Mouse (Mus musculus): ENCODE measurements around the gene Aldh1l1.

The Aldh1l1 gene

DNA sequence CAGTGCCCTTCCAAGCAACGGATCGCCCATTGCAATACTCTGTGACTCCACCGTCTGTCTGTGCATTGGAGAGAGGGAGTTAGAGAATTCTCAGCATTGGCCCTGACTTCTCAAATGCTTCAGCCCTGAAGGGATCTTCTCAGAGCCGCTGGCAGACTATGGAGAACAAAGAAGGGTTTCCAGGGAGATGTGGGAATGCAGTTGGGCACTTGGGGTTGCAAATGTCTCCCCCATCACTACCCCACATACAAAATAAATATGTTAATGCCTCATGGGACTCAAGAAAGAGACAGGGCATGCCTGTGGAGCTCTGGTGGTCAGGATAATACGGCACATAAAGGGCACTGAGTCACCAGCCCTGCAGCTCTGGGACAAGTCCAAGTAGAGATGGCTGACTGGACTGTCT lies 55.1 kb downstream of the Aldh1l1 start:
- in situ Hi-C loops (cut with MboI; ENCODE audit: low sequenced_read_pairs) = loop anchor here (25.0 kb wide), 1 partner anchor 854 kb away; no protein-coding TSS in a partner anchor

DNA sequence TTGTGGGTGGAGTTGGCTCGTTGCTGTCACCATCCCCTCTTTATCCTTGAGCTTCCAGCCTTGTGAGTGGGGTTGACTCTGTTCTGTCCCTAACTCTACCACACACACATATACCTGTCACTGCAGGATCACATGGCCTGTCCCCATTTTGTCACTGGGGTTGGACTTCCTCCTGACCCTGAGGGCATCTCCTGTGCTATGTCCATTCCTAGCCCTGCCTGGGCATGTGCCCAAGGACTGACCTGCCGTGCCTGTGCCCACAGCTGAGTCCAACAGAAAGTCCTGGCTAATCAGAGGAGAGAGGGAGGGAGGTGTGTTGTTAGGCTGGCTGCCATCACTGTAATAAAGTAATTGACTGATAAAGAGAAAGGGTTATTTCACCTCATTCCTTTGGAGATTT lies 58.2 kb downstream of the Aldh1l1 start:
- in situ Hi-C loops (cut with MboI; ENCODE audit: low sequenced_read_pairs) = loop anchor here (25.0 kb wide), 1 partner anchor 857 kb away; no protein-coding TSS in a partner anchor

DNA sequence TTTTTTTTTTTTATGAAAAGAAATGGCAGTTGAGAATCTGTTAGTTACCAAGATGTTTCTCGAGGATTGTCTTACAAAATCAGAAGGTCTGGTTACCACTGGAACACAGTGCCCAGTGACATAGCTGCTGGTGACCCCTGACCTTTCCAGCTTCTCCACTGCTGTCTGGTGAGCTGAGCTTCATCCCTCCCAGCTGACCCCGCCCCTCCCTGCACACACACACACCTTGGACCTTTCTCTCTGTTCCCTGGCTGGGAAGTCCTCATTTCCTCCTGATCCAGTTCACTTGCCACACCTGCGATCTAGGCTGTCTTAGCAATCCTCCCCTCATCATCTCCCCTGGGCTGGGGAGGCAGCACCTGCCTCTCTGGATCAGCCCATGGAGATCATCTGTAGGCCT lies 60.0 kb downstream of the Aldh1l1 start:
- in situ Hi-C loops (cut with MboI; ENCODE audit: low sequenced_read_pairs) = loop anchor here (25.0 kb wide), 1 partner anchor 859 kb away; no protein-coding TSS in a partner anchor

DNA sequence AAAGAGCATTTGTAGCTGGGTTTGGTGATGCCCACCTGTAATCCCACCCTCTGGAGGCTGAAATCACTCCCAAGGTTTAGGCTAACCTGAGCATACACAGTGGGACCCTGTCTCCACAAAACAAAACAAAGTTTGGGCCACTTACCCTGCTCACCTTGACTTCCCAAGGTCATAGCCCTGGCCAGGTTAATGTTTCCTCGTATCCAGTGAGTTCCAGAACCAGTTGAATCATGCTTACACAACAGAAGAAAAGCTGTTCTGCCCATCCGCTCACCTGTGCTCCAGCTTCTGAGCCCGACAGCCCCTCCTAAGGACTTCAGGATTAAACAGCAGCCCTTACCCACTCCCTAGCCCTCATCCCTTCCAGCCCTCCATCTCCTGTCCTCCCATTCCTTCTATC lies 60.8 kb downstream of the Aldh1l1 start:
- in situ Hi-C loops (cut with MboI; ENCODE audit: low sequenced_read_pairs) = loop anchor here (25.0 kb wide), 1 partner anchor 860 kb away; no protein-coding TSS in a partner anchor

DNA sequence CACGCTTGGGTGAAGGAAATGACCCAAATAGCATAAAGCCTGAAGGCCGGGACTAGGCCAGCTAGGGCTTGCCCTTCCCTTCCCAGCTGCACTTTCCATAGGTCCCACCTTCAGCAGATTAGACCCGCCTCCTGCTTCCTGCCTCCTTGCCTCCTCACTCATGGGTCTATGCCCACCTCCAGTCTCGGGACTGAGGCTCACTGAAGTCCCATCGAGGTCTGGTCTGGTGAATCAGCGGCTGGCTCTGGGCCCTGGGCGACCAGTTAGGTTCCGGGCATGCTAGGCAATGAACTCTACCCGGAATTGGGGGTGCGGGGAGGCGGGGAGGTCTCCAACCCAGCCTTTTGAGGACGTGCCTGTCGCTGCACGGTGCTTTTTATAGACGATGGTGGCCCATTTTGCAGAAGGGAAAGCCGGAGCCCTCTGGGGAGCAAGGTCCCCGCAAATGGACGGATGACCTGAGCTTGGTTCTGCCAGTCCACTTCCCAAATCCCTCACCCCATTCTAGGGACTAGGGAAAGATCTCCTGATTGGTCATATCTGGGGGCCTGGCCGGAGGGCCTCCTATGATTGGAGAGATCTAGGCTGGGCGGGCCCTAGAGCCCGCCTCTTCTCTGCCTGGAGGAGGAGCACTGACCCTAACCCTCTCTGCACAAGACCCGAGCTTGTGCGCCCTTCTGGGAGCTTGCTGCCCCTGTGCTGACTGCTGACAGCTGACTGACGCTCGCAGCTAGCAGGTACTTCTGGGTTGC lies 64.1 kb downstream of the Aldh1l1 start:
- in situ Hi-C loops (cut with MboI; ENCODE audit: low sequenced_read_pairs) = no loop called here

DNA sequence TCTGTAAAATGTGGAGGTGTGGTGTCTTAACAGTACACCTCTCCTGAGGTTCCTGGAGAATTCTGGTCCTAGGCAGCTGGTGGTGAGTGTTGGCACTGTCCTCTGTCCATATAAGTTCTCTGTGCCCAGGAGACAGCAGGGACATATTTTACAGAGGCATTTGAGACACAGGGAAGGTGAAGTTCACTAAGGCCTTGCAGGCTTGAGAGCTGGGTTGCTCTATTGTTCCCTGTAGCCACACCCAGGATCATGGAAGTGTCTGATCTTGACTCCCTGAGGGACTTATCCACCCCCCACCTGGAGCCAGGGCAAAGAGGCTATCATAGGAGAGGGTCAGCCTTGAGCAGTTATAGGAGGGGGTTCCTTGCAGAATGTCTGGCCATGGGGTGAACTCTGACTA lies 65.0 kb downstream of the Aldh1l1 start:
- in situ Hi-C loops (cut with MboI; ENCODE audit: low sequenced_read_pairs) = no loop called here

DNA sequence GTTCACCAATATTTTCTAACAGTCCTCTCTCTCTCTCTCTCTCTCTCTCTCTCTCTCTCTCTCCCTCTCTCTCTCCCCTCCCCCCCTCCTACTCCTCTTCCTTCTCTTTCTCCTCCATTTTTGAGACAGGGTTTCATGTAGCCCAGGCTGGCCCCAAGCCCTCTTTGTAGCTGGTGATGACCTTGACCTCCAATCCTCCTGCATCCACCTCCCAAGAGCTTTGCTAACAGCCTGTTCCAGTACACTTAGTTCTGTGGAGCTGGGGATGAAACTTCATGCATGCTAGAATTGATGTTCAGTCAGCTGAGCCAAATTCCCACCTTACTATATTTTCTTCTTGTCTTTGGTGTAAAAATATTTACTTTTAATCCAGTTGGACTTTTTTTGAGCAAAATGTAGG lies 67.0 kb downstream of the Aldh1l1 start:
- in situ Hi-C loops (cut with MboI; ENCODE audit: low sequenced_read_pairs) = no loop called here

DNA sequence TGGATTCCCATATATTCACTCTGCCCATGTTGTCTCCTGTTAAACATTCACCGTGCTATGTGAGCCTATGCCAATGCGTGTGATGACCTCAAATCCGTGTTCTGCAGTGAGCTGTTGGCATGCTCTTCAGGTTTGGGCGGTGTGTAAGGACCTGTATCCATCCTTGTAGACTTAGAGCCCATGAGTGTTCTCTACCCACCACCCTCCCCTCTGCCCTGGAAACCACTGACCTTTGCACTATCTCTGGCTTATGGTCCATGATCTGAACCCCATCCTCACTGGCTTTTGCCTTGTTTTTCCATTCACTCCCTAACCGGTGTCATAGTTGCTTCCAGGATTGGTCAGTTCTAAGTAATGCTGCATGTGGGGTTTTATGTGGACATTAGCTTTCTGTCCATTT lies 67.5 kb downstream of the Aldh1l1 start:
- in situ Hi-C loops (cut with MboI; ENCODE audit: low sequenced_read_pairs) = no loop called here

DNA sequence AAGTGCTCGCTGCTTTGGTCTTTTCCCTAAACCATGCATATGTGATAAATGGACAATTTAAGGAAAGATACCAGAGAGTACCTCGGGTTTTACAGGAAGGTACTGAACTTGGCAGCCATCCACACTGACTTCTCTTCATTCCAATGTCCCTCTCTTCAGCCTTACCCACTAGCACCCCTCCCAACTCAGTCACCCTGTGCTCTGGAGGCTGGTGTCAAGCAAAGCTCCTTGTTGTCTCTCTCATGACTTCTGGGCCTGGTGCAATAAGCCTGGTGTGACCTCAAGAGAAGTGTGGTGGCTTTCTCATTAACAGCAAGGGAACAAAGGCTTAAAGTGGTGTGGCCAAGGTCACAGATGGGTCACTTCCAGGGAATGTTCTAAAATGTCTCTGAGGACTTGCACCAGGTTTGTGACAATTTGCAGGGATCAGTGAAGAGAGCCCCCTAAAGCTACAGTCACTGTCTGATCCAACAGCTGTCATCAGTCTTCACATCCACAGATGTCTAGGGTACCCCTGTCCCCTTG lies 70.4 kb downstream of the Aldh1l1 start:
- in situ Hi-C loops (cut with MboI; ENCODE audit: low sequenced_read_pairs) = no loop called here

DNA sequence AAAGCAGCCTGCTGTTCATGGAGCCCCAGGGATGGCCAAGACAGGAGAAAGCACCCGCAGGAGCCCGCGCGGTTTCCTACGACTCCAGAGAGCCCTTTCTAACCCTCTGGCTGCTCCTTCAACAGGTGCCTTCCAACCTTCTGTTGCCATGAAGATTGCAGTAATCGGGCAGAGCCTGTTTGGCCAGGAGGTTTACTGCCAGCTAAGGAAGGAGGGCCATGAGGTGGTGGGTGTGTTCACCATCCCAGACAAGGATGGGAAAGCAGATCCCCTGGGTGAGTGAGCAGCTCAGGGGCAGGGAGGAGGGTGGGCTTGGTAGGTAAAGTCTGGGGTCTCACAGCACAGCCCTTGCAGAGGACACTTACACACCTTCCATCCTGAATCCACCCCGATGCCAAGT lies 70.8 kb downstream of the Aldh1l1 start:
- in situ Hi-C loops (cut with MboI; ENCODE audit: low sequenced_read_pairs) = no loop called here

DNA sequence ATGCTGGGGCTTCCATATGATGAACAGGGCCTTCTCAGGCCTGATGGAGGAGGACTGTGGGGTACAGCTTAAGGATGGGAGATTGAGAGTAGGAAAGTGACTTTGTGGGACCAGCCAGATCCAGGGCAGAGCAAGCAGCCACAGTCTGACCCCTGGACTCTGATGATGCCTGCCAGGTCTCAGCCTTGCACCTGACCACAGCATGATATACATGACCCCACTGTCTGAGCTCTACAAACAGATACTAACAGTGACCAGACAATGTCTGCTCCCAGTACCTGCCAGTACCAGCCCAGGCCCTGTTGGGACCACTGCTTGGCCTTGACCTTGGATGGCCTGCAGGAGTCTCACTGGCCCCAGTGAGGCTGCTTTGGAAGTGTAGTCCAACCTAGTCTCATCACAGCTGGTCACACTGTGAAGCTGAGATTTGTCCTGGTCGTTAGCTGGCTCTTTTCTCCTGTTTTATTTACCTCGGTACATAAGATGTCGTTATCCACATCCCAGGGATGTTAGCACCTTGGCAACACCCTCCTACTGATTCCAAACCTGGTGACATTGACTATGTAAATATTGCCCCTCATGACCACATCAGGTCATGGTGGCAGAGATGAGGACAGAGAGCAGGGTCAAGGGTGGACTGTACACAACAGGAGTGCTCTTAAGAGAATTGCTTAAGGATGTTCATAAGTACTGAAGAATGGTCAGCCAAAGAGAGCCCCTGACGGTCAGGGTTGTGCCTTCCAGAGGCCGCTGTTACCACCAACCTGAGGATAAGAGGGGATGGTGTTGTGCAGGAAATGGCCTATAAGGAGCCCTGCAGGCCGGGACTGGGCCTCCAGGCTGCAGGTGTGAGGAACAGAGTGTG lies 71.8 kb downstream of the Aldh1l1 start:
- in situ Hi-C loops (cut with MboI; ENCODE audit: low sequenced_read_pairs) = no loop called here

DNA sequence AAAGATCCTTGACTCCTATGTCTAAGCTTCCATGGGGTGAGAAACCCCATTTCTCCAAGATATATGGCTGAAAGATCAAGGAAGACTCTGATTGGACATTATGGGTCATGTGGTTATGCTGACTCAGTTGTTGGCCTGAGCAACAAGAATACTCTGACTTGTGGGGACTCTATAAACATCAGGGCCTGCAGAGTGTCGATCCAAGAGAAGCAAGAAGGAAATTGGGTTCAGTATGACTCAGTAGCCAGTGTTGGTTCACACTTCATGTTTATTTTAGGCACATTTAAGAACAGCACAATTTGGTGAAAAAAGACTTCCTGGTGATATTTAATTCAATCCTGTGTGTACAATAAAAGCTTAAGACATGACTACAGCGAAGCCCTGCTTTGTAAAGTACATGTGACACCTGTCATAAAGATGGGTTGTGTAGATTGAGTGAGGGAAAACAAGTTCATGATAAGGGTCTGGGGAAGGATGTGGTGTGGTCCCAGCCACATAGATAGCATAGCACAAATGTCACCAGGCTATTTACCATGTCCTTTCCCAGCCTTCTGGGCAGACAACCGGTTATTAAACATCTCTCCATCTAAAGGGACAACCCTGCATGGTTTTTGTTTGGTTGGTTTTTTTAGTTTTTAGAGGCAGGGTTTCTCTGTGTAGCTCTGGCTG lies 74.3 kb downstream of the Aldh1l1 start:
- in situ Hi-C loops (cut with MboI; ENCODE audit: low sequenced_read_pairs) = no loop called here

DNA sequence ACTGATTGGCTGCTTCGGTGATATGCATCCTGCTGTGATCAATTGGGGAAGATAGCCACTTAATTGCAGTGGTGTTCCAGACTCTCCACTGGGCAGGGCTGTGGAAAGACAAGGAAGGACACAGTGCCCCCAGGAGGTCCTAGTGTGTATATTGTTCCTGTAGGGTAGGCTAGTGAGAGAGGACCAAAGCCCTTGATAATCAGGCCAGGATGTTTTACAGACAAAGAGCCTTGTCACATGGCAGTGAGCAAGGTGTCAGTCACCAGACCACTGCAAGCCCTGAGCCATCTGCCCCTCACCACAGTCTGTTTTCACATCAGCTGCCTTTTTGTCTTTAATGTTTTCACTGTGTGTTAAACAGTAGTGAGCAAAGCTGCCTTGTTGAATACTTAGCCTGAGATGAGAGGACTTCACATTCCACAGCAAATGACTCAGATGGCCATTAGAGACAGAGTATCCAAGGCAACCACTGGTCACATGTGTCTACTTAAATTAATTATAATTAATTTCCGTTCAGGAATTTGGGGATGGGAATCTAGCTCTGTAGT lies 75.1 kb downstream of the Aldh1l1 start:
- in situ Hi-C loops (cut with MboI; ENCODE audit: low sequenced_read_pairs) = no loop called here

DNA sequence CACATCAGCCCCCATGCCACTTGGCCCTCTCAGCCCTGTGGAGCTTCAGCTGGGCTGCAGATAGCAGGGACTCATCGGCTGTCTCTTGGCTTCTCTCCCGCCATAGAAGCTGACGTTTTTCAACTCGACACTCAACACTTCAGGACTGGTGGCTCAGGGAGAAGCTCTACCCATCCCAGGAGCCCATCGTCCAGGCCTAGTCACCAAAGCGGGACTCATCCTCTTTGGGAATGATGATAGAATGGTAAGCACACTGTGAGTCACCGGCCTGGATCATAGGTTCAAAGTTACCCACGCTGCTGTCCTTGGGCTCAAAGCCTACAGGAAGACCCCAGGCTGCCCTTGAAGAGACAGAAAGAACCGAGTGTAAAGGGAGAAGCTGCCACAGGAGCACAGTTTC lies 78.0 kb downstream of the Aldh1l1 start:
- in situ Hi-C loops (cut with MboI; ENCODE audit: low sequenced_read_pairs) = no loop called here

DNA sequence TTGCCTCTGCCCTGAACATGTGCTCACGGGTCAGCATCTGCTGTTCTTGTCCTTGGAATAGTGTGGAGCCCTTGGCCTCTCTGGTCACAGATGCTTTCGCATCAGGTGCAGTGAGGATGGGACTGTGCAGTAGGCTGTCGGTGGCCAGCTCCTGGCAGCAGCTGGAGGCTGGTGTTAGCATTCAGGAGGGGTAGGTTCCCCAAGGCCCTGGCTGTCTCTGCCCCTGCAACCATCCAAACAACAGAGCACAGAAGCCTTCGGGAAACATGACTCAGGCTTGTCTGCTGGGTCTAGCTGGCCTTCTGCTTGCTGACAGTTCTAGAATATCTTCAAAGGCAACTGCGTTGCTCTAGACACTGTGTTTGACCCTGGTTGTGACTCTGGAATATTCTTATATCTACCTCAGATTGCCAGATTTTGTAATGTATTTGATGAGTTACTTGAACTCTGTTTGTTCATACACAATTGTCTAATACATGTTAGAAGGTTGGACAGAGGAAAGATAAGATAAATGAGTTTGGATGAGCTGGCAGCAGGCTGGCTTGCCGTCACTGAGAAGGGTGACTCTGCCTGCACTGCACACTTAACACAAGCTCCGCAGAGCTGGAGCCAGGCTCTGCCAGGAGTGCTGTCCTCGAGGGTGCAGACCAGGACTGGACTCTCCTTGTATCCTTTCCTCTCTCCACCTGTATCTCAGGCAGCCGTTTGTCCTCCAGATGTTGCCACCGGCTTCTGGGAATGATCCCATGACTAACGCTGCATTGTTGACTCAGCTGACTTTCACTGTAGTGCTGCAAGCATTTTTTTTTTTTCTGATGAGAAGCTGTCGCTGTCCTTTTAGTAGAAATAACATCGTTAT lies 79.4 kb downstream of the Aldh1l1 start:
- in situ Hi-C loops (cut with MboI; ENCODE audit: low sequenced_read_pairs) = no loop called here

DNA sequence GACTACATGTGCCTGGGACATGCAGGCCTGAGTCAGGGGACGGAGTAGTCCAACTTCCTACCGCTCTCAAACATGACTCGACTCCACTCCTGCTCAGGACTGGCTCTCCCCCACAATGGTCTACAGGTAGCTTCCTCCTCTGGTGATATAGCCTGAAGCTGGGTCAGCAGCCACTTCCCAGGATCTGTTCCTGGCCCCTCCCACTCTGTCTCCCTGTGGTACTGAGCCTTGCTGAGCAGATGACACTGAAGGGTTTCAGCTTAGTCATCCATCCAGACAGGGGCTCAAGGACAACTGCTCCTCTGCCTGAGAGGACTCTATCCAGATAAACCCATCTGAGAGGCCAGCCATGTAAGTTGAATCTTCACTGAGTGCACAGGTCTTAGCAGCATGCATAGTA lies 81.3 kb downstream of the Aldh1l1 start:
- in situ Hi-C loops (cut with MboI; ENCODE audit: low sequenced_read_pairs) = no loop called here

DNA sequence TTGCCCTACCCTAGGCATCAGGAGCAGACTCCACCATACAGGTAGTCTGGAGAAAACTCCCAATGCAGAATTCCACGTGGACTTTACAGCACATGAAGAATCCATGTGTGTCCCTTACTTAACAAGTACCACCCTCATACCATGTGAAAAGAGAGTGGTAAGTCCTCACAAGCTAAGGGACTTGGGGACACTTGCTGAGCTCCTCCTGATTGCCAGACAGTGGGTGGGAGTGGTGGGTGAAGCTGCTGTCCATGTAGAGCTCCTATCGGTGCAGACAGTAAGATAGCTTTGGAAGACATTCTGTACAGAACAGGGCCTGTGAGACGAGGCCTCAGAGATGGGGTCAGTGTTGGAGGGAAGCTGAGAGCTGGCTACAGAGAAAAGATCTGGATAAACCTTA lies 81.7 kb downstream of the Aldh1l1 start:
- in situ Hi-C loops (cut with MboI; ENCODE audit: low sequenced_read_pairs) = no loop called here

DNA sequence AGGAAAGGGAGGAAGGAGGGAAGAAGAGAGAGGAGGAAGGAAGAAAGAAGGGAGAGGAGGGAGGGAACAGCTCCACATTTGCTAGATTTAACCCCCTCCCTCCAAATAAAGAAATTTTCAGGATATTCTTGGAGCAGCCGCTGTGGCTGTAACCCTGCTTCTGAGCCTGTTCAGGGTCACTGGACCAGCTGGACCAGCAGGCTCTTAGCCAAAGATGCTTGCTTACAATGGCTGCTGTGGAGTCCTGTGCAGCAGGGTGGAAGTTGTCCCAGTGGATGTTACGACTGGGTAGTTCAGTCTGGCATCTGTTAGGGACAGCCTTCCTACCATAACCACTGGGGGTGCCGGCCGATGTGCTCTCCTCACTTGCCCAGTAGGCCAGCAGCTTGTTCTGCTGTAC lies 82.5 kb downstream of the Aldh1l1 start:
- in situ Hi-C loops (cut with MboI; ENCODE audit: low sequenced_read_pairs) = no loop called here

DNA sequence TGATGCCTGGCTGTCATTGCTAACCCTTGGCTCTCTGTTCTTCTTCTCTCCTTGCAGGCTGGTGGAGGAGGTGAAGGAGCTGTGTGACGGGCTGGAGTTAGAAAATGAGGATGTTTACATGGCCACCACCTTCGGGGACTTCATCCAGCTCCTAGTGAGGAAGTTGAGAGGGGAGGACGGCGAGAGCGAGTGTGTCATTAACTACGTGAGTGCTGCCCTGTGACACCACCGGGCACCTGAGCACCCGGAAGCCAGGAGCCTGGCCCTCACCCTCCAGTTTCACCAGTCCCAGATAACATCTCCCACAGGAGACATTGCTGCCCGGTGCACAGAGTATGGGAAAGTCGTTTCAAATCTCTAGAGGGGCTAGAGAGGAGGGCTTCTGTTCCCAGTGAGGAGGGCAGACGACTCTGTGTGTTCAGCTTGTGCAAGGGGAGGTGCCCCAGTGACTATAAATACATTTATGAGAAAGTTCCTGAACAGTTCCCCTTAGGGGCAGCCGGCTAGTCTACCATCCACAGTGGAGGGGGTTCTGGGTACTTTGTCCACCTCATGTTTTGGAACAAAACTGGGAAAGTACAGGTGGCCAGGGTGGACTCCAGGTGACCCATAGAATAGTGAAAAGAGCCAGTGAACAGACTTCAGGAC lies 83.6 kb downstream of the Aldh1l1 start:
- in situ Hi-C loops (cut with MboI; ENCODE audit: low sequenced_read_pairs) = no loop called here
